Mouse (Mus musculus) liver, embryonic 11.5 days (tissue): Measurements from ENCODE around the gene Gfpt1. TPM values are rescaled to one million over a fixed set of nuclear protein-coding genes. Genes with fewer than 3 reads are reported as not detected.
"Not testable (repeated sequence)": the region's sequence is repeated elsewhere in the genome, so short reads cannot be mapped to it uniquely, and the experiment has no call there.

Experiments used
- ATAC-seq: fragments of 200-750 bp; cut with Nextera tagmentation; replicated peaks from 2 replicates; pipeline ENCODE4 v1.8.0; 2017; ENCODE audit warnings: moderate number of reproducible peaks, mild to moderate bottlenecking, moderate TSS enrichment, moderate library complexity; ENCODE audit not compliant: low FRiP score
- DNase-seq: peaks from one replicate; pipeline ENCODE4 v3.0.0-alpha.2; 2017; ENCODE audit warnings: low spot score
- H3K27ac ChIP-seq: fragments of 300-500 bp; sonication (generic); 2 replicates; pipeline ENCODE4 v1.5.1; 2014; ENCODE audit warnings: mild to moderate bottlenecking, low read depth, low read length, control low read depth
- H3K27me3 ChIP-seq: fragments of 300-500 bp; sonication (generic); replicated peaks from 2 replicates; pipeline ENCODE4 v1.6.1; 2014; ENCODE audit warnings: low read length, mixed read lengths; ENCODE audit not compliant: control insufficient read depth, insufficient read depth
- H3K36me3 ChIP-seq: fragments of 300-500 bp; sonication (generic); 2 replicates; pipeline ENCODE4 v1.6.1; 2014; ENCODE audit warnings: mild to moderate bottlenecking, low read length, moderate library complexity, mixed read lengths; ENCODE audit not compliant: control insufficient read depth, insufficient read depth
- H3K4me1 ChIP-seq: fragments of 300-500 bp; sonication (generic); replicated peaks from 2 replicates; pipeline ENCODE4 v1.6.1; 2014; ENCODE audit warnings: low read length, mixed read lengths; ENCODE audit not compliant: control insufficient read depth, insufficient read depth
- H3K4me2 ChIP-seq: fragments of 300-500 bp; sonication (generic); 2 replicates; pipeline ENCODE4 v1.6.1; 2014; ENCODE audit warnings: mild to moderate bottlenecking, control low read depth, moderate library complexity
- H3K4me3 ChIP-seq: fragments of 300-500 bp; sonication (generic); 2 replicates; pipeline ENCODE4 v1.5.1; 2014; ENCODE audit warnings: low read depth, low read length, control low read depth
- H3K9ac ChIP-seq: fragments of 300-500 bp; sonication (generic); 2 replicates; pipeline ENCODE4 v1.6.1; 2014; ENCODE audit warnings: low read depth, low read length, control low read depth
- H3K9me3 ChIP-seq: fragments of 300-500 bp; sonication (generic); 2 replicates; pipeline ENCODE4 v1.6.1; 2016; ENCODE audit warnings: low read length, inconsistent platforms, mixed read lengths; ENCODE audit not compliant: control insufficient read depth
- WGBS: fragments of 180-500 bp; shearing (Covaris S2); extraction: QIAGEN DNeasy Blood & Tissue Kit; methylation state at CpG from one replicate; pipeline ENCODE4 v1.1.7; 2014; 5-methylcytosine and 5-hydroxymethylcytosine counted together
- polyA plus RNA-seq: library from polyadenylated mRNA; unstranded; fragments of >200 nt; fragmentation: Nextera tagmentation; extraction: Ambion mirVana; gene quantifications from 2 replicates; pipeline ENCODE4 v1.2.1, GENCODE M21; 2014

The Gfpt1 gene
- polyA plus RNA-seq, 1 experiment from 2014 or later, result 15.8 TPM

DNA sequence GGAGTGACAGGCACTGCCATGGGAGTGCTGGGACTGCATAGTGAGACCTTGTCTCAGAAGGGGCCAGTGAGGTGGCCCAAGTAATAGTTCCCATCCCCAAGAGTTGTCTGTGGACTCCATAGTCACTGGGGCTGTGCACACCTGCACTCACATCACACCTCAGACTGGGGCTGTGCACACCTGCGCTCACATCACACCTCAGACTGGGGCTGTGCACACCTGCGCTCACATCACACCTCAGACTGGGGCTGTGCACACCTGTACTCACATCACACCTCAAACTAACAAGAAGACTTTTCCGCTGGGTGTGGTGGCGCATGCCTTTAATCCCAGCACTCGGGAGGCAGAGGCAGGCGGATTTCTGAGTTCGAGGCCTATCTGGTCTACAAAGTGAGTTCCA, 6.1 kb downstream of the Gfpt1 start:
- H3K4me1 ChIP-seq, ATAC-seq: not testable (repeated sequence)
- WGBS, result 92% methylated on average over 7 of the region's 7 CpGs

DNA sequence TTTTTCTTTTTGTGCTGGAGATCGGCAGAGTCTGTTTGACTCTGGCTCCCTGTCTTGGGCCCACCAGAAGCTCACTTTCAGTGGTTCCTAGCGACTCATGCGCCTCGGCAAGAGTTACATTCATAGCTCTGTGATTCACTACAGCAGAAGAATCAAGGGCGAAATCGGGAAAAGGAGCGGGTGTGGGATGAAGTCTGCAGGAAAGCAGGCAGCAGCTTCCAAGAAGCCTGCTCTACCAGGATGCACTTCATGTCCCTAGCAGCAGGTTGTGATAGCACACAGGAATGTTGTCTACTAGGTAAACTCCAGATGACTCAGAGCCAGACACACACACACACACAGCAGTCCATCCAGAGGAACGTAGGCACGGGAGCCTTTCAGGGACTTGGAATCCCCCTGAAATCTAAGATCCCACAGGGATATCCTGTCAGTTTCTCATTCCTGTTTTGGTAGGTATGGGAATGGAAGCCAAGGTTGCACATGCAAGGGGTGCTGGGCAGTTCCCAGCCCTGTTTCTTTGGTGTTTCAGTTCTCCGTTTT, 9.3 kb downstream of the Gfpt1 start:
- H3K27me3 ChIP-seq, result no peaks in the 10 kb centered on the region

More for the DNA sequence above, 6.1 kb downstream of the Gfpt1 start:
- not testable (repeated sequence) for H3K9me3 ChIP-seq, H3K27me3 ChIP-seq, H3K4me2 ChIP-seq, H3K9ac ChIP-seq, DNase-seq, H3K4me3 ChIP-seq, H3K27ac ChIP-seq
- H3K36me3 ChIP-seq, result peaks cover 14% of the 10 kb centered on the region; the same call in 1 of the 2 replicates

DNA sequence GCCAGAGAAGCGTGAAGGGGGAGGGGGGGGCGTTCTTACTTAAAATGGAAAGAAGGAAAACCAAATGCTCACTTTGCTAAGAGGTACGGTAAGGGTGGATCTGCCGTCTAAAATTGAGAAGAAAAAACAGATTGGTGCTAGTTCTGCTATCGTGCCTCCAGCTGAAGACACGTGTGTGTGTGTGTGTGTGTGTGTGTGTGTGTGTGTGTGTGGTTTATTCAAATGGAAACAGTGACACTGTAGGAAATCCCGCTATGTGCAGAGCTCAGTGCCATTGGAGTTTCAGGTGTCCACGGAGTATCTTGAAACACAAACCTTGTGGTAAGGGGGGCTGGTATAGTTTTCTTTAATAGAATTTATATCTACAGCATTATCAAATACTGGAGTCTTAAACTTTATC, 11.5 kb downstream of the Gfpt1 start:
- Histone ChIP-seq H3K9me3 (no peaks in the 10 kb centered on the region), H3K4me2 (no peak overlapping the region), H3K36me3 (peaks cover 28% of the 10 kb centered on the region), H3K27me3 (no peaks in the 10 kb centered on the region), H3K4me1 (no peaks in the 10 kb centered on the region), H3K9ac (no peak overlapping the region), H3K27ac (no peak overlapping the region), H3K4me3 (no peak overlapping the region)
- 93% methylated on average over 8 of the region's 8 CpGs for WGBS
- ATAC-seq, result no peak
- no peak for DNase-seq

More for the DNA sequence above, 9.3 kb downstream of the Gfpt1 start:
- no peak for ATAC-seq
- no peaks in the 10 kb centered on the region for H3K9me3 ChIP-seq
- H3K36me3 ChIP-seq, result peaks cover 23% of the 10 kb centered on the region; the same call in 1 of the 2 replicates
- H3K4me3 ChIP-seq, result no peak overlapping the region
- WGBS, result 93% methylated on average over 10 of the region's 10 CpGs
- no peak overlapping the region for H3K4me2 ChIP-seq
- DNase-seq, result no peak
- H3K27ac ChIP-seq, result no peak overlapping the region
- H3K4me1 ChIP-seq, result no peaks in the 10 kb centered on the region
- H3K9ac ChIP-seq, result no peak overlapping the region

DNA sequence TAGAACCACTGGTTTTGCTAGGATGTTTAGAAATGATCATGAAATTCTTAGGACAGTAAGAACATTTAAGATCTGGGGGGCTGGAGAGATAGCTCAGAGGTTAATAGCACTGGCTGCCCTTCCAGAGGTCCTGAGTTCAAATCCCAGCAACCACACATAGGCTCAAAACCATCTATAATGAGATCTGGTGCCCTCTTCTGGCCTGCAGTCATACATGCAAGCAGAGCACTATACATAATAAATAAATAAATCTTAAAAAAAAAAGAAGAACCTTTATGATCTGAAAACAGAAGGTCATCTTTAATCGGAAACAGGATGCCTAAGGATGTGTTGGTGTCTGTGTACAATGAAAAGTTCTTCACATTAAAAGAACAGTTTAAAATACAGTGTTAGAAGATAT, 17.1 kb downstream of the Gfpt1 start:
- peaks cover 27% of the 10 kb centered on the region for H3K36me3 ChIP-seq
- H3K4me2 ChIP-seq, result no peak overlapping the region
- ATAC-seq (no peak), DNase-seq (no peak)
- H3K27me3 ChIP-seq, result no peaks in the 10 kb centered on the region
- H3K4me3 ChIP-seq, result no peak overlapping the region
- WGBS, result 78% methylated on average over 1 of the region's 1 CpGs
- no peak overlapping the region for H3K9ac ChIP-seq
- H3K9me3 ChIP-seq, result no peaks in the 10 kb centered on the region
- H3K27ac ChIP-seq, result no peak overlapping the region
- H3K4me1 ChIP-seq, result no peaks in the 10 kb centered on the region

DNA sequence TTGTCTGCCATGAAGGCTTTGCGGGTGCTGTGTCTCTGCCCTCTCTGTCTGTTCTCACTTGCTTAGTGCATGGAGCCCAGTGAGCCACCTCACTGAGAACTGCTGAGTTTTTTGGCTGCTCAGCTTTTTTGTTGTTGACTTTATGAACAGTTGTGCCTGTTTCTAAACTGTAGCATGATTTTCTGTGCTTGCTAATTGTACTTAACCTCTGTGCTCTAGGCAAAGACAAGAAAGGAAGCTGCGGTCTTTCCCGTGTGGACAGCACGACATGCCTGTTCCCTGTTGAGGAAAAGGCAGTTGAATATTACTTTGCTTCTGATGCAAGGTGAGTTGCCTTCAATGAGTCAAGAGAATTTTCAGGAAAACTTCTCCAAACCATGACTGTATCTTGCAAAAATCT, 20.9 kb downstream of the Gfpt1 start:
- no peaks in the 10 kb centered on the region for H3K4me1 ChIP-seq
- H3K9me3 ChIP-seq, result no peaks in the 10 kb centered on the region
- DNase-seq, result no peak
- H3K9ac ChIP-seq, result no peak overlapping the region
- no peak overlapping the region for H3K4me3 ChIP-seq
- H3K4me2 ChIP-seq, result no peak overlapping the region
- peaks cover 23% of the 10 kb centered on the region for H3K36me3 ChIP-seq
- H3K27me3 ChIP-seq, result no peaks in the 10 kb centered on the region
- ATAC-seq, result no peak
- no peak overlapping the region for H3K27ac ChIP-seq
- whole genome bisulfite sequencing, result 90% methylated on average over 4 of the region's 4 CpGs

DNA sequence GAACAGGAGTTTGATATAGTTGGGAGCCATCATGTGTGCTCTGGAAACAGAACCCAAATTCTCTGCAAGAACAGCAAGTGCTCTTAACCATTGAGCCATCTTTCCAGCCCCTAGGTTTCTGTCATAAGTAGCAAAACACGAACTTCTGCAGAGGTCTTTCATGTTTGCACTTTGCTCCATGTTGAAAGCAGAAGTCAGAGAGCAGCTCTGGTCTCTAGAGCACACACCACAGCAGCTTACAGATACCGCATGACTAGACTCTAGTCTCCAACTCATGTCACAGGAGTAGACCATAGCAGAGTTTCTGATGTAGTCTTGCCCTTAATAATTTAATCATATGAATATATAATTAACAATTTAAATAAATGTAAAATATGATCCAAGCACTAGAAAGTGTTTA, 25.6 kb downstream of the Gfpt1 start:
- H3K4me1 ChIP-seq, result 0 out of 2 replicates have a peak, but pooled peaks cover 6% of the 10 kb centered on the region
- 82% methylated on average over 2 of the region's 2 CpGs for WGBS
- H3K4me3 ChIP-seq, result no peak overlapping the region
- DNase-seq (no peak), ATAC-seq (no peak)
- no peaks in the 10 kb centered on the region for H3K9me3 ChIP-seq
- no peak overlapping the region for H3K4me2 ChIP-seq
- H3K36me3 ChIP-seq, result peaks cover 21% of the 10 kb centered on the region
- H3K9ac ChIP-seq, result no peak overlapping the region
- no peaks in the 10 kb centered on the region for H3K27me3 ChIP-seq
- no peak overlapping the region for H3K27ac ChIP-seq

DNA sequence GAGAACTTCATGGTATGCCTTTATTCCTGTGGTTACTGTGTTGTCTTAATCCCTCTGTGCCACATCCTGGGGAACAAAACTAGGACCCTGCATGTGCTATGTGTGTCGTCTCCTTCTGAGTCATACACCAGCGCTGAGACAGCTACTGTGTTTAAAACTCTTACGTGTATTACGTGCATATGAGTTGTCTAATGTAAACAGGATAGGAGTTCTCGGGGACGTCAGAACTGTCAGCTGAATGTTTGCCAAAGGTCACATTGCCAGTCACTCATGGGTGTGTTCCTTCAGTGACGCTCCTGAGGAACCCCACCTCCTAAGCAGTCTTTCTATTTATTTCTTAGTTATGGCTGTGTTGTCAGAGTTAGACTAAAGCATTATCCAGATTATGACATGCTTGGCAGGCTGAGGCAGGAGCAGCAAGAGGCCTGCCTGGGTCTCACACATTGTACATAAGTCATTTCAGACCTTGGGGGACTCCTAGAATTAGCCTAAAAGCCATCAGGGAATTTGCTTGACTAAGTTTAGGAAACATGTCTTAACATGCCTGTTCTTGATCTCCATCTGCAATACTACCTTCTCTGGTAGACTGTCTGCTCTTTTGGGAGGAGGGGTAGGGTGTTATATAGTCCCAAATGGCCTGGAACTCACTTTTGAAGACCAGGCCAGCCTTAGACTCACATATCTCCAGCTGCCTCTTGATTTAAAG, 26.7 kb downstream of the Gfpt1 start:
- 72% methylated on average over 7 of the region's 7 CpGs for WGBS
- Histone ChIP-seq H3K9me3 (no peaks in the 10 kb centered on the region), H3K4me1 (0 out of 2 replicates have a peak, but pooled peaks cover 8% of the 10 kb centered on the region), H3K4me3 (no peak overlapping the region), H3K27me3 (no peaks in the 10 kb centered on the region), H3K27ac (no peak overlapping the region), H3K9ac (no peak overlapping the region), H3K4me2 (no peak overlapping the region), H3K36me3 (peaks cover 21% of the 10 kb centered on the region)
- ATAC-seq (no peak), DNase-seq (no peak)

DNA sequence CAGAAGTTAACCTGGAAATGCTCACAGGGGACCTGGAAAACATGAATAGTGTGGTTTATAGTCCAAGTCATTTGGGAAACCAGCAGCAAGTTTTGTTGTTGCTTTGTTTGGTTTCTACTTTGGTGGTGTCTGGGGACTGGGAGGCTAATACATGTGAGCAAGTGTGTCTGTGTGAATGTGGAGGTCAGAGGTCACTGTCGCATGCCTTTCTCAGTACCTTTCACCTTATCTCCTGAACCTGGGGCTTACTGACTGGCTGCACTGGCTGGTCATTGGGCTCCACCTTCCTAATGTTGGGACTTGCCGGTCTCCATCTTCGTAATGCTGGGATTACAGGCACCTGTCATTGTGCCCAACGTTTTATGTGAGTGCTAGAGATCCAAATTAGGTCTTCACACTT, 28.0 kb downstream of the Gfpt1 start:
- no peak overlapping the region for H3K9ac ChIP-seq
- peaks cover 16% of the 10 kb centered on the region for H3K36me3 ChIP-seq
- ATAC-seq, result no peak

DNA sequence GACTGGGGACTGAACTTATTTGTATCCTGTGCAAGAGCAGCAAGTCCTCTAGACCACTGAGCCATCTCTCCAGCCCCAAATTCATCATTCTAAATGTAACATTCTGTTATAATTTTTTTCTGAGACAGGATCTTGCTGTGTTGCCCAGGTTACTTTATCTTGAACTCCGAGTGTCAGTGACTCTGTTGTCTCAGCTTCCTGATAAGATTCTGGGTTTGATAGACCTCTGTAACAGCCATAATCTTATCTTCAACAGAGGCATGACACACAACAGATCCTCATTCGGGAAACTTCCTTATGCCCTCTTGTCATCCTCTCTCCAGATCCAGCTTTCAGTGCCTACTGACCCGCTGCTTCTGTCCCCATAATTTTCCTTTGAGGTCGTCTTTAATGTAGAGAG, 30.1 kb downstream of the Gfpt1 start:
- no peak overlapping the region for H3K9ac ChIP-seq
- H3K36me3 ChIP-seq, result peaks cover 14% of the 10 kb centered on the region
- WGBS, result 35% methylated on average over 4 of the region's 4 CpGs
- DNase-seq, result no peak
- H3K27ac ChIP-seq, result no peak overlapping the region
- ATAC-seq, result no peak; the same call in 1 of the 2 replicates
- H3K4me2 ChIP-seq, result no peak overlapping the region
- no peaks in the 10 kb centered on the region for H3K27me3 ChIP-seq
- H3K4me1 ChIP-seq, result peaks cover 8% of the 10 kb centered on the region; the same call in 1 of the 2 replicates
- no peak overlapping the region for H3K4me3 ChIP-seq
- no peaks in the 10 kb centered on the region for H3K9me3 ChIP-seq

More for the DNA sequence above, 28.0 kb downstream of the Gfpt1 start:
- DNase-seq, result no peak
- 82% methylated on average over 4 of the region's 4 CpGs for WGBS
- Histone ChIP-seq H3K27me3 (no peaks in the 10 kb centered on the region), H3K4me1 (peaks cover 8% of the 10 kb centered on the region; the same call in 1 of the 2 replicates), H3K27ac (no peak overlapping the region), H3K9me3 (no peaks in the 10 kb centered on the region), H3K4me3 (no peak overlapping the region), H3K4me2 (no peak overlapping the region)
